Mouse (Mus musculus) heart, embryonic 12.5 days (tissue): ENCODE data around the gene Apold1. TPM values are rescaled to one million over a fixed set of nuclear protein-coding genes. Genes with fewer than 3 reads are reported as not detected.
A peak's percentile ranks its signal among the peaks of the same experiment; 100 is the strongest.

Source experiments
- ATAC-seq: fragments of 200-750 bp; cut with Nextera tagmentation; 2 replicates; pipeline ENCODE4 v1.8.0; 2017; ENCODE audit warnings: moderate TSS enrichment, moderate library complexity; ENCODE audit not compliant: insufficient number of reproducible peaks, low FRiP score
- H3K27ac ChIP-seq: fragments of 300-500 bp; sonication (generic); 2 replicates; pipeline ENCODE4 v1.5.1; 2016; ENCODE audit warnings: mild to moderate bottlenecking, moderate library complexity; ENCODE audit not compliant: poor library complexity, severe bottlenecking
- H3K27me3 ChIP-seq: fragments of 300-500 bp; sonication (generic); replicated peaks from 2 replicates; pipeline ENCODE4 v1.6.1; 2016; ENCODE audit warnings: mild to moderate bottlenecking, moderate library complexity
- H3K36me3 ChIP-seq: fragments of 300-500 bp; sonication (generic); 2 replicates; pipeline ENCODE4 v1.6.1; 2016; ENCODE audit warnings: mild to moderate bottlenecking, moderate library complexity
- H3K4me1 ChIP-seq: fragments of 300-500 bp; sonication (generic); replicated peaks from 2 replicates; pipeline ENCODE4 v1.6.1; 2016; ENCODE audit warnings: mild to moderate bottlenecking
- H3K4me2 ChIP-seq: fragments of 300-500 bp; sonication (generic); 2 replicates; pipeline ENCODE4 v1.6.1; 2016; ENCODE audit warnings: mild to moderate bottlenecking, moderate library complexity
- H3K4me3 ChIP-seq: fragments of 300-500 bp; sonication (generic); 2 replicates; pipeline ENCODE4 v1.5.1; 2016; ENCODE audit warnings: mild to moderate bottlenecking
- H3K9ac ChIP-seq: fragments of 300-500 bp; sonication (generic); 2 replicates; pipeline ENCODE4 v1.6.1; 2016; ENCODE audit warnings: mild to moderate bottlenecking, moderate library complexity
- H3K9me3 ChIP-seq: fragments of 300-500 bp; sonication (generic); replicated peaks from 2 replicates; pipeline ENCODE4 v1.6.1; 2016; ENCODE audit warnings: mild to moderate bottlenecking, moderate library complexity
- WGBS: fragments of 180-500 bp; shearing (Covaris S2); methylation state at CpG from one replicate; pipeline ENCODE4 v1.1.7; 2016; 5-methylcytosine and 5-hydroxymethylcytosine counted together
- polyA plus RNA-seq: library from polyadenylated mRNA; unstranded; fragments of >200 nt; fragmentation: Nextera tagmentation; extraction: Ambion mirVana; gene quantifications from 2 replicates; pipeline ENCODE4 v1.2.1, GENCODE M21; 2016

Gene Apold1
- polyA plus RNA-seq, 1 experiment from 2014 or later = 5.4 TPM

DNA sequence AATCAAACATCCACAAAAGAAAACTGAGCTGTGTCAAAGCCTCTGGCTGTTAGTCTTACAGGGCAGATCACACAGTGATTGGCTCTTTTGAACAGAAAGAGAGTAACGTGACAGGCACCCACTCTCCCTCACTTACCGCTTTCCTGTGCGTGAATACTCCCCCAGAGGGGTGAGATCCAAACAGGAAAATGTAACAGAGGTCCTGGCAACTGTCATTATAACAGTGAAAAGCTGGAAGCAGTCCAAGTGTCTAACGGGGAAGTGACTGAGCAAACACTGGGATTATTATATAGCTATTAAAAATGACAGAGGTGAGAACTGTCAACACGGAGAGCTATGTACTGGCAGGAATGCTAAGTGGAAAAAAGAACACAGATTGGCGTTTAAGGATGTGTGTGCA is 4.9 kb upstream of the Apold1 start:
- WGBS = 31% methylated on average over 6 of the region's 6 CpGs
- no peak for ATAC-seq
- no peak overlapping the region for H3K27ac ChIP-seq

DNA sequence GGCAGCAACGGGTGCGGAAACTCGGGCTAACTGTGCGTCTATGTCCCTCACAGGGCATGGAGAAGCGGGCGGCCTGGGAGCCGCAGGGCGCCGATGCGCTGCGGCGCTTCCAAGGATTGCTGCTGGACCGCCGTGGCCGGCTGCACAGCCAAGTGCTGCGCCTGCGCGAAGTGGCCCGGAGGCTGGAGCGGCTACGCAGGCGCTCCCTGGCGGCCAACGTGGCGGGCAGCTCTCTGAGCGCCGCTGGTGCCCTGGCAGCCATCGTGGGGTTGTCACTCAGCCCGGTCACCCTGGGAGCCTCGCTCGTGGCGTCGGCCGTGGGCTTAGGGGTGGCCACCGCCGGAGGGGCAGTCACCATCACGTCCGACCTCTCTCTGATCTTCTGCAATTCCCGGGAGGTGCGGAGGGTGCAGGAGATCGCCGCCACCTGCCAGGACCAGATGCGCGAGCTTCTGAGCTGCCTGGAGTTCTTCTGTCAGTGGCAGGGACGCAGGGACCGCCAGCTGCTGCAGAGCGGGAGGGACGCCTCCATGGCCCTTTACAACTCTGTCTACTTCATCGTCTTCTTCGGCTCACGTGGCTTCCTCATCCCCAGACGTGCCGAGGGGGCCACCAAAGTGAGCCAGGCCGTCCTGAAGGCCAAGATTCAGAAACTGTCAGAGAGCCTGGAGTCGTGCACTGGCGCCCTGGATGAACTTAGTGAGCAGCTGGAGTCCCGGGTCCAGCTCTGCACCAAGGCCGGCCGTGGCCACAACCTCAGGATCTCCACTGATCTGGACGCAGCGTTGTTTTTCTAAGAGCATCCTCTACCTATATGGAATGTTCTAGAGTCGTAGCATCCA is 2.2 kb downstream of the Apold1 start:
- H3K4me2 ChIP-seq = peak overlapping the region; percentile 85
- peak overlapping the region; percentile 76 for H3K9ac ChIP-seq
- H3K4me1 ChIP-seq = peaks cover 29% of the 10 kb centered on the region
- H3K9me3 ChIP-seq = no peaks in the 10 kb centered on the region
- peak overlapping the region; percentile 24 for H3K27ac ChIP-seq
- ATAC-seq = peak; percentile 86
- H3K36me3 ChIP-seq = no peaks in the 10 kb centered on the region
- WGBS = 2% methylated on average over 62 of the region's 62 CpGs
- H3K4me3 ChIP-seq = peak overlapping the region; percentile 61
- no peaks in the 10 kb centered on the region for H3K27me3 ChIP-seq

More for the DNA sequence above, 4.9 kb upstream of the Apold1 start:
- H3K4me2 ChIP-seq = no peak overlapping the region
- H3K9ac ChIP-seq = no peak overlapping the region
- H3K27me3 ChIP-seq = no peaks in the 10 kb centered on the region
- H3K4me3 ChIP-seq = no peak overlapping the region
- H3K9me3 ChIP-seq = no peaks in the 10 kb centered on the region
- peaks cover 15% of the 10 kb centered on the region for H3K4me1 ChIP-seq
- H3K36me3 ChIP-seq = no peaks in the 10 kb centered on the region

DNA sequence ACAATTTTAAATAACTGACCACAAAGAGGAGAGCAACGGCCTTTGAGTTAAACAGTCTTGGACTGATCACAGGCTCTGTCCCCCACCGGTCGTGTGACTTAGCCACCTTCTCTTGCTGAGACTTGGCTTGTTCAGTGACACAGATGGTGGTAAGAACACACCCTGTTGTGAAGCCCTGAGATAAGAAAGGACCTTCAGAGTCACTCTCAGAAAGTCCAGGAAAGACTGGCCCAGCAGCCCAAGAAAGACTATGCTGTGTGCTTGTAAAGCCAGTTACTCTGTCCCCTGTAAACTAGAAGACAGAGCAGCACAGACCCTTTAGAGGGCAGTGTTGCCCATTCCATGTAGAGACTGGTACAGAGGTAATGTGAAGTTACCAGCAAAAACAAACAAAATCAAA is 3.2 kb downstream of the Apold1 start:
- ATAC-seq = peak; percentile 68
- no peak overlapping the region; the same call in 1 of the 2 replicates for H3K9ac ChIP-seq

DNA sequence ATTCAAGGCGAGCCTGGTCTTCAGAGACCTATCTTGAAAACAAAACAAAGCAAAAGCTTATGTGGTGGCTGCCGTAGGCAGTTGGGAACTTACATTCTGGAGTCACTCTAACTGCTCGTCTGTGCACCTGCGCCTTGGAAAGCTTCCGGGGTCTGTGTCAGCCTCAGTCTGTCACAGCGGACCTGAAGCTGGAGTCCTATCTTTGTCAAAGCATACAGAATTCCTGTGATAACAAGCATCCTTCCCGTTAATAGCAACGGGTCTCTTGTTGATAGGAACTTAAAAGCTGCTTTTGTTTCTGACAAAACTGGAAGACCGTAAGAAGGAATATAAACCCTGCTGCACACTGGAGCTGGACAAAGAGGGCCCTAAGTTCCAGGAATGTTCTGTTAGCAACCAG is 6.9 kb downstream of the Apold1 start:
- H3K27ac ChIP-seq = no peak overlapping the region
- no peak overlapping the region for H3K4me2 ChIP-seq
- H3K4me3 ChIP-seq = no peak overlapping the region
- no peak overlapping the region for H3K9ac ChIP-seq
- no peaks in the 10 kb centered on the region for H3K36me3 ChIP-seq
- H3K27me3 ChIP-seq = no peaks in the 10 kb centered on the region
- no peaks in the 10 kb centered on the region for H3K9me3 ChIP-seq
- 40% methylated on average over 9 of the region's 9 CpGs for WGBS
- no peak for ATAC-seq
- H3K4me1 ChIP-seq = peaks cover 18% of the 10 kb centered on the region; the same call in 1 of the 2 replicates

More for the DNA sequence above, 3.2 kb downstream of the Apold1 start:
- Histone ChIP-seq H3K4me2 (peak overlapping the region; percentile 85), H3K9me3 (no peaks in the 10 kb centered on the region), H3K4me3 (peak overlapping the region; percentile 61), H3K27ac (no peak overlapping the region), H3K4me1 (peaks cover 30% of the 10 kb centered on the region), H3K27me3 (no peaks in the 10 kb centered on the region), H3K36me3 (no peaks in the 10 kb centered on the region)
- WGBS = 46% methylated on average over 3 of the region's 3 CpGs

DNA sequence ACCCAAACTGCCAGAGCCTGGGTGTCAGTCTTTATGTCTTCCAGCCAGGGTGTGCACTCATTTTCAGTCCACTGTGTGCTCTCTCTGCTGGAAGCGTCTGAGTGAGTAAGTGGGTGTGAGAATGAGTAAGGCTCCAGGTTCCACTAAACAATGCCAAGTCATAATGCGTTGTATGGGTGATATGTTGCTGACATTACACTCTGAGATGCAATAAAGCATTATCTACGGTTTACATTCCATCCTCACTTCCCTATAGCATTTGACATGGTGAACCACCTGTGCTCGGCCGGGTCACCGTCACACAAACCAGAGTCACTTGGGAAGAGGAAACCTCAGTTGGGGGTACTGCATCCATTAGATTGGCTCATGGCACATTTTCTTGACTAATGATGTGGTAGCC is 9.2 kb downstream of the Apold1 start:
- H3K27me3 ChIP-seq = no peaks in the 10 kb centered on the region
- H3K9ac ChIP-seq = no peak overlapping the region
- no peak overlapping the region for H3K4me3 ChIP-seq
- H3K4me1 ChIP-seq = peaks cover 19% of the 10 kb centered on the region; the same call in 1 of the 2 replicates
- 85% methylated on average over 6 of the region's 6 CpGs for WGBS
- no peak overlapping the region for H3K27ac ChIP-seq
- no peaks in the 10 kb centered on the region for H3K36me3 ChIP-seq
- H3K9me3 ChIP-seq = no peaks in the 10 kb centered on the region
- H3K4me2 ChIP-seq = no peak overlapping the region
- no peak for ATAC-seq

DNA sequence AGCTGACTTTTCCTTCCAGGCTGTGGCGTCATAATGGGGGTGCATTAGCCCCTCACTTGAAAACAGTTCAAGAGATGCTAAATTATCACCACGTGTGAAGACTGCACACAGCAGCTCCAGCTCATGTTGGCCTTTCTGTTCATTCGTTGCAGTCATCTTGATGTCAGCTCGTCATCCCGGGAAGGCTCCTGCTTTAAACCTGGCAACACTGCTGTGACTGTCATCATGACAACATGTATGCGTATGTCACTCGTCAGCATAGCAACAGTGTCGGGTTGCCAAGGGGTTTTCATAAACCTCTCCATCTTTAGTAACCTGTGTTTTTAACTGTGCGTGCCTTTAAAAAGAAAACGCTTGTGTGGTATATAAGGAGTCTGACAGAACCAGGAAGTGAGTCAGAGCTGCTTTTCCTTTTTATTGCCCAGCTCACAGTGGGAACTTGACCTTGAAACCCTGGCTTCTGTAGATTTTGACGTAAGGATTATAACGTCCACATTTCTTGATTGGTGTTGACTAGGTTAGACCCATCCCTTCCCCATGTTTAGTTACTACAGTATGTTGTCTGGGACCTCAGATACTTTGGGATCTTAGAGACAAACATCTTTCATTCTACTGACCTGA is 12.6 kb downstream of the Apold1 start:
- Histone ChIP-seq H3K4me1 (peaks cover 11% of the 10 kb centered on the region; the same call in 1 of the 2 replicates), H3K9me3 (no peaks in the 10 kb centered on the region), H3K9ac (no peak overlapping the region), H3K4me2 (no peak overlapping the region), H3K4me3 (no peak overlapping the region), H3K27me3 (no peaks in the 10 kb centered on the region), H3K36me3 (no peaks in the 10 kb centered on the region), H3K27ac (no peak overlapping the region)
- WGBS = 54% methylated on average over 12 of the region's 12 CpGs
- peak; percentile 50; the same call in 1 of the 2 replicates for ATAC-seq

DNA sequence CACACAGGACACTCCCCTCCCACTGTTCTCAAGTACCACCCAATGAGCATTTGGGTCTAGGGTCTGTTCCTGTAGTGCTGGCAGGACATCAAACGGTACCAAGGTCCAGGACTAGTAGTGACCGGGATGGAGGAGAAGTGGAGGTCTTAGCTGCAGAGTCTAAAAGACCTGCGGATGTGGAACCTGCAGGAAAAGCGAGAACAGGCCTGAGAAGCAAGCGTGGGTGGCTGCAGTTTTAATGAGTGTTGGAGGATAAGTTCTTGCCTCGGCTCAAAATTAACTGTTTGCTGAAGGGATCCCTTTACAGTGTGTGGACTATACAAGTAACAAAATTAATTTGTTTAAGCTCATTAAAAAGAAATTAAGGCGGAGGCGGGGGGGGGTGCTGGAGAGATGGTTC is 13.5 kb downstream of the Apold1 start:
- Histone ChIP-seq H3K4me2 (no peak overlapping the region), H3K9me3 (no peaks in the 10 kb centered on the region), H3K4me3 (no peak overlapping the region), H3K4me1 (peaks cover 11% of the 10 kb centered on the region; the same call in 1 of the 2 replicates), H3K9ac (no peak overlapping the region), H3K27me3 (no peaks in the 10 kb centered on the region), H3K36me3 (no peaks in the 10 kb centered on the region), H3K27ac (no peak overlapping the region)
- no peak for ATAC-seq
- WGBS = 74% methylated on average over 8 of the region's 8 CpGs

DNA sequence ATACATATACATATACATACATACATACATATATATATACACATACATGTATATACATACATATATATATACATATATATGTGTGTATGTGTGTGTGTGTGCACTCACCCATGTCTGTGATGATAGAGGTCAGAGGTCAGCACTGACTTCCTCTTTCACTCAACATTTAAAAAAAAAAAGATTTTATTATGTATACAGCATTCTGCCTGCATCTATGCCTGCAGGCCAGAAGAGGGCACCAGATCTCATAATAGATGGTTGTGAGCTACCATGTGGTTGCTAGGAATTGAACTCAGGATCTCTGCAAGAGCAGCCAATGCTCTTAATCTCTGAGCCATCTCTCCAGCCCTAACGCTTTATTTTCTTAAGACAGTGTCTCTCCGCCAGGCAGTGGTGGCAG is 15.4 kb downstream of the Apold1 start:
- Histone ChIP-seq H3K9ac (no peak overlapping the region), H3K4me3 (no peak overlapping the region), H3K27me3 (no peaks in the 10 kb centered on the region), H3K4me2 (no peak overlapping the region), H3K9me3 (no peaks in the 10 kb centered on the region), H3K4me1 (peaks cover 16% of the 10 kb centered on the region), H3K36me3 (no peaks in the 10 kb centered on the region), H3K27ac (no peak overlapping the region)
- ATAC-seq = no peak
- WGBS = 71% methylated on average over 2 of the region's 2 CpGs

DNA sequence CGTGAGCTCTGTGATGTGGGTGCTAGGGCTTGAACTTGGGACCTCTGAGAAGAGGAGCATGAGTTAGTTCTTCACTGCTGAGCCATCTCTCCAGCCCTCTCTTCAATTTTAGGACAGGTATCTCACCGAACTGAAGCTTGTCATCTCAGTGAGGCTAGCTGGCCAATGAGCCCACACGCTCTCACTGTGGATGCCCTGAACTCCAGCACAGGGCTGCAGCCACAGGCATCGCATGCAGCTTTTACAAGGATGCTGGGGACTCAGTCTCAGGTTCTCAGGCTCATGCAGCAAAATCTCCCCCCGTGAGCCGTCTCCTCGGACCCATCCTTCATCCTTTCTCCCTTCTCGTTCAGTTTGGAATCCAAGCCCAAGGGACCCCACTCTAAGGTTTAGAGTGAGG is 16.6 kb downstream of the Apold1 start:
- no peak for ATAC-seq
- Histone ChIP-seq H3K9ac (no peak overlapping the region), H3K4me1 (peaks cover 16% of the 10 kb centered on the region), H3K36me3 (no peaks in the 10 kb centered on the region), H3K27ac (no peak overlapping the region), H3K27me3 (no peaks in the 10 kb centered on the region), H3K4me2 (no peak overlapping the region), H3K9me3 (no peaks in the 10 kb centered on the region), H3K4me3 (no peak overlapping the region)
- 84% methylated on average over 8 of the region's 8 CpGs for WGBS

DNA sequence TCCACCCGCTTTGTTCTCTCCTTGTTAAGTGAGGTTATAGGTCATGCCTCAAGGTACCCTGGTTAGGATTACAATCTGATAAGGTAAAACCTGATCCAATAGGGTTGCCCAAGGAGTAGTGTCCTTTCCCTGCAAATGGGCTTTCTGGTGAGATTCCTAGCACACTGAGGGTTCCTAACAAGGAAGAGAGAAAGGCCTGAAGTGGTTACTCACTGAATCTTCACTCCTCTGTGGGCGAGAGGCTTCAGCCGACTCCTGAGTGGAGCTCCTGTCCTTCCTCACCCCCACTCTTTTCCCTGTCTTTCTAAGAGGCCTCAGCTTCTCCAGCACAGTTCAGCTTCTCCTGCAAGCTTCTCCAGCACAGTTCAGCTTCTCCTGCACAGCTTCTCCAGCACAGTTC is 17.3 kb downstream of the Apold1 start:
- Histone ChIP-seq H3K4me3 (no peak overlapping the region), H3K36me3 (no peaks in the 10 kb centered on the region), H3K9ac (no peak overlapping the region), H3K4me2 (no peak overlapping the region), H3K27ac (no peak overlapping the region), H3K9me3 (no peaks in the 10 kb centered on the region), H3K27me3 (no peaks in the 10 kb centered on the region), H3K4me1 (peaks cover 13% of the 10 kb centered on the region)
- 59% methylated on average over 3 of the region's 3 CpGs for WGBS
- ATAC-seq = no peak

DNA sequence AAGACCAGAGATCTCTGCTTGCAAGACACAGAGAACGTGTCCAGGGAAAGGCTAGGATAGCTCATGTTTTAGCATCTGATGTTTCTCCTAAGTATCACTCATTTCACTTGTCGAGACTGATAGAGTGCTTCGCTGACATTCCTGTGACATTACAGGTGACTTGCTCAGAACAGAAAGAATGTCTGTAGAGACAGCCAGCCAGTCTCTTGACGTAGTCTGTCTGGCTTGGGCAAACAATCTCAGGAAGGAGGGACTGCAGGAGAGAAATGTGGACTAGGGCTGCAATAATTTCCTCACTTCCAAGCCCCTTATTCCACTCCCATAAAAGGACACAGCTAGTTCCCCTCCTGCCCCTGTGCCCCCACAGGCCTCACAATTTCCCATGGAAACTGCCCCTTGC is 18.8 kb downstream of the Apold1 start:
- 39% methylated on average over 4 of the region's 4 CpGs for WGBS
- no peak for ATAC-seq
- Histone ChIP-seq H3K9ac (no peak overlapping the region), H3K4me2 (no peak overlapping the region), H3K27me3 (no peaks in the 10 kb centered on the region), H3K36me3 (no peaks in the 10 kb centered on the region), H3K4me3 (no peak overlapping the region), H3K4me1 (peaks cover 5% of the 10 kb centered on the region), H3K27ac (no peak overlapping the region), H3K9me3 (no peaks in the 10 kb centered on the region)
